Mouse (Mus musculus) T-helper 17 cell (primary cell): ENCODE measurements around the gene Dhx38.

Experiments
- in situ Hi-C, 2 experiments: fragments of 300-600 bp; cut with MboI, MseI; formaldehyde crosslinking; loops; 1 replicate in 1 of 2; 2 replicates in 1 of 2; pipeline ENCODE4 v1.15.1; 2025; ENCODE audit warnings: high pct_unique_total_duplicates in 2 of 2

Gene Dhx38

DNA sequence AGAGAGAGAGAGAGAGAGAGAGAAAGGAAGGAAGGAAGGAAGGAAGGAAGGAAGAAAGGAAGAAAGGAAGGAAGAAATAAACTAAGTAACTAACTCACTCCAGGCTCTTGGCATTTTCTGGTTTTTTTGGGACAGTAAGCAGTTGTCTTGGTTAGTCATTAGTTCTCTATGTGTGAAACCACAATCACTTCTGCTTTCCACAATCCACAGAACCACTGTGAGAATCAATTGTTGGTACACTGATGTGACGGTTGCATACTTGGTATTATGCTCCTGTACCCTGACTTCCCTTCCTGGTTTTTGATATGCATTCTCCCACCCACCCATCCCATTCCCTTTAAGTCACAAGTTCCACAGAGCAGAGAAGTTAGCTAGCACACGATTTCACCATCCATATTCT lies 1.8 kb downstream of the Dhx38 start:
- in situ Hi-C loops: loop anchor here (5.0 to 25.0 kb wide), 2 partner anchors 672 to 1998 kb away; no protein-coding TSS in a partner anchor

DNA sequence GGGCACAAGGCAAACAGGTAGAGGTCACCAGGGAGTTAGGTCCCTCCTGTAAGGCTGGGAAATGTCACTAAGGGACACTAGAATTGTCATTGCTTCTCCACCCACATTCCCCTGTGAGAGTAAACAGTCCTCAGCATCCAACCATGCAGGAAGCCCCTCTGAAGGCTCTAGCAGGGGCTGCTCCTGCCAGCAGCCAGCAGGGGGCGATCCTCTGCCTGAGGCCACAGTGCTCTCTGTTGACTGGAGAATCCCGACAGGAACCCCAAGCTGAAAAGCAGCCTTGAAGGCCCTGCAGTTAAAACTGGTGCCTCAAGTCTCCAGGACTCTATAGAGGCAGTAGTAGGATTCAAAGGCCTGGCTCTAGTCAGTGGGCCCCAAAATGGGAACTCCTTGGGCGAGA lies 14.0 kb downstream of the Dhx38 start:
- in situ Hi-C loops: loop anchor here in 1 of 2 experiments (25.0 kb wide), 1 partner anchor 2011 kb away; no protein-coding TSS in a partner anchor

DNA sequence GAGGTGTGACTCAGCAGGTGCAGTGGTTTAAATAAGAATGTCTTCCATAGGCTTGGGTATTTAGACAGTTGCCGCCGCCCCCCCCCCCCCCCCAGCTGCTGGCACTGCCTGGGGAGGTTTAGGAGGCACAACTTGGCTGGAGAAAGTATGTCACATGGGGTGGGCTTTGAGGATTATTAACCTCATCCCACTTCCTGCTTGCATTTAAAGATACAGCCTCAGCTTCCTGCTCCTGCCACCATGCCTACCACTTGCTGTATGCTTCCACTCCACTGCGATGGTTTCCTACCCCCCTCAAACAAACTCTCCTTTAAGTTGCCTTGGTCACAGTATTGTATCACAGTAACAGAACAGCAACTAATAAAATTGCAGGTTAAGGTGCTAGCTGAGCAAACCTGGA lies 21.6 kb downstream of the Dhx38 start:
- in situ Hi-C loops: no loop called here

DNA sequence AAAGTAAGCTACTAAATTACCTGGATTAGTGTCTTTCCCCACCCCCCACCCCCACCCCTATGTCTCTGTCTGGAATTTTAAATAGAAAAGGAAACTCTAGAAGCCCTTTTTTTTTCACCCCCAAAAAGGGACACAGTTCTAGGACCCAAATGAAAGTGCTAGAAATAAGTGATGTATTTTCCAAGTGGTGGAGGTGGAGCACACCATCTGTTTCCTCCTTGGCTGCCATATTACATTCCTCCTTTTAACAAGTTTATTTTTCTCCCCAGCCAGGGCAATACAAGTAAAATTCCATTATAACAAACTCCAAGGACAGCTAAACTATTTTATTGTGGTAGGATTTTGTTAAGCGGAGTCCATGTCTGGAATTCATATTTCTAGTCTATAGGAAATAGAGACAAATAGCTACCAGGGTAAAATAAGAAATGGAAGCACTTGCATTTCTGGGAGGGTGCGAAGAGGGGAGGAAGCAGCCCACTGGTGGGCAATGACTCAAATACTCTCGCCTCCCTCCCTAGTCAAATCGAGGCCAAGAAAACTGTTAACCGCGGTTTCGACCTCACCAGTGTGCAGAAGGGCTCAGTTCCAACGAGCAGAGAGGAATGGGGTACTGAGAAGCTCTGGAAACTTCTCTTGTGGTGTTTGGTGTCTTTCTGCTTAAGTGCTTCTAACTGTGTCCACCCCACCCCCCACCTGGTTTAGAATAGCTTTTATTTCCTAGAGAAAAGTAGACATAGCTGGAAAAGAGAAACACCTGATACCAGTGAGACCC lies 22.7 kb downstream of the Dhx38 start:
- in situ Hi-C loops: no loop called here

- in situ Hi-C loops: no loop called here
These were observed 23.5 kb downstream of the Dhx38 start for GRCm38 (mm10) chr8:109542165-109542564.

DNA sequence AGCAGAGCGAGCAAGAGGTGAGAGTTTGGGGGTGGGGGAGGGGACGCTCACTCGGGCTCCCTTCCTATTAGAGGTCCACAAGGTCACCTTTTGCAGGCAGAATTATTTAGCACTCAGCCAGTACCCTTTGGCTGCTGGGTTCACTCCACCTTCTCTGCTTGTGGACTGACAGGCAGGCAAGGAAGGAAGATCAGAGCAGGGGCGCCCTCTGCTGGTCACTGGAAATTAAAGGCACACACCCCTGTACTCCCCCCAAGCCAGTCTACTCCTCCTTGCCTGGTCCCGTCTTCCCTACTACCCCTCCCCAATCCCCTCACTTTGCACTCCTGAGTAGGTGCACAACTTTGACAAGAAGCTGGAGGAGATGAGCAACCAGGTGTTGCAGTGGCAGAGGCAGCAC lies 29.0 kb downstream of the Dhx38 start:
- in situ Hi-C loops: no loop called here

DNA sequence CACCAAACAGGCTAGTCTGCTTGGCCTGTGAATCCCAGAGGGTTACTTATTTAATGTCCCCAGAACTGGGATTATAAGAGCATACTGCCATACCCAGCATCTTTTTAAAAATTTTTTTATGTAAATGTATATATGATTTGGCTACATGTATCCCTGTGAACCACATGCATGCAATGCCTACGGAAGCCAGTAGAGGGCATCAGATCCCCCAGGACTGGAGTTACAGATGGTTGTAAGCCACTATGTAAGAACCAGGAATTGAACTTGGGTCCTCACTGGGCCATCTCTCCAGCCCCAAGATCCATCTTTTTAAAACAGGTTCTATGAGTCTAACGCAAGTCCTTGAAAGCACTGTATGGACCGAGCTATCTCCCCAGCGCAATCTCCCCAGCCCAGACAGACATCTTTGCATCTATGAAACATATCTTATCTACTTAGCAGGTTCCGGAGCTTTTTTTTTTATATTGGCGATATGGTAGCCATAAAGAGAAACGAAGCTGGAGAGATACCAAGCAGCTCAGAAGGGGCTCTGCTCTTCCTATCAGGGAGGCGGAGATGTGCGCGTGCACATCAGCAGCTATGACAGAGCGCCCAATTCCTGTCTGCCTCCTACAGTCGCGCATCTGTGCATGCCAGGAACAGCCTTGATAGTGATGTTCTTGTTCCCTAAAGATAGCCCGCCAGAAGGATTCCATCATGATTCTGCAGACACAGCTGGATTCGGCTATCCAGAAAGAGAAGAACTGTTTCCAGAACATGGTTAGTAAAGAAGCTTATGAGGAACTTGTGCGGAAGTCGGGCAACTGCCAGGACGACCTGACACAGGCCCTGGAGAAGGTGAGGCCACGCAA lies 30.3 kb downstream of the Dhx38 start:
- in situ Hi-C loops: no loop called here

GRCm38 (mm10) chr8:109524008-109524407 lies 41.7 kb downstream of the Dhx38 start:
- in situ Hi-C loops: no loop called here

- in situ Hi-C loops: no loop called here
These were observed 60.1 kb downstream of the Dhx38 start for GRCm38 (mm10) chr8:109505560-109505959.

DNA sequence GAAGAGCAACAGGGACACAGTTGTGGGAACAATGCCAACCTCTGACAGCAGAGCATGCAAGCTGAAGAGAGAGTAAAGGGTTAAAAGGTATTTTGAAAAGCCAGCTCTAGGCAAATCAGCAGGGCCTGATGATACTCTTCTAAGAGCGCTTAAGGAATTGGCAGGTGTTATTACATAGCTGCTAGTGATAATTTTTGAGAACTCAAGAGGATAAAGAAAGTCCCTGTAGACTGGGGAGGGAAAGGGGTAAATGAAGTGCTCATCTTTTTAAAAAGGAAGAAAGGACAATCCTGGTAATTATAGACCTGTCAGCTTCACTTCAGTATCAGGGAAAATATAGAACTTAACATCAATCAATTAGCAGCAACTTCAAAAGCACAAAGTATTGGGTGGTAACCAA lies 62.1 kb downstream of the Dhx38 start:
- in situ Hi-C loops: no loop called here

GRCm38 (mm10) chr8:109499009-109499717 lies 66.5 kb downstream of the Dhx38 start:
- in situ Hi-C loops: no loop called here
